8 mouse cellular contexts compared by ENCODE assay signal in the genomic region with DNA sequence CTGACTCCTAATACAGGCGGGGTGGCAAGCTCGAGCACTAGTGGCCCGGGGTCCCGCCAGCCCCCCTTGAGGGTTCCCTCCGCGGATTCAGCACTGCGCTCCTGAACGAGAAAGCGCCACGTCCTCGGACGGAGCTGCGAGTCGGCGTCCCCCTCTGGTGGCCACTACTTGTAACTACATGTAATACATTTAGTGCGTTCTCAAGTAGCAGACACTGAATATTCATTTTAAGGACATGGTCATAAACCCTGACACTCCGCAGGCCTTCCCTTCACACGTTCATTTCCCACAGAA. TPM values are rescaled to one million over a fixed set of nuclear protein-coding genes. Genes with fewer than 3 reads are reported as not detected.
DNase-seq lines count a peak whose midpoint lies in the region; ATAC-seq and TF ChIP-seq lines count a peak whose summit lies in the region.

No protein-coding gene starts in this region.

- intact Hi-C loops in heart, postnatal 25 days (cut with DNase I) = loop anchor here (1.0 to 5.0 kb wide), 4 partner anchors 36 to 221 kb away; a partner anchor contains a TSS

- peaks cover 13% of the 10 kb centered on the region for H3K4me1 ChIP-seq in forebrain, embryonic 12.5 days

- H3K4me2 ChIP-seq in forebrain, embryonic 12.5 days = peak overlapping the region; percentile 53

- no peaks in the 10 kb centered on the region for H3K9me3 ChIP-seq in forebrain, embryonic 12.5 days

- peak overlapping the region; percentile 17 for H3K4me3 ChIP-seq in forebrain, embryonic 12.5 days (replicated peaks)

- WGBS in forebrain, embryonic 12.5 days = under 1% methylated on average over 18 of the region's 18 CpGs

- H3K27ac ChIP-seq in forebrain, embryonic 12.5 days = no peak overlapping the region

- peaks cover 29% of the 10 kb centered on the region for H3K27me3 ChIP-seq in forebrain, embryonic 12.5 days

- no peaks in the 10 kb centered on the region for H3K36me3 ChIP-seq in forebrain, embryonic 12.5 days (replicated peaks)

- 0 out of 2 replicates have a peak overlapping the region, but pooled peaks have one; percentile 29 for H3K9ac ChIP-seq in forebrain, embryonic 12.5 days

- peak; percentile 79 for DNase-seq in ES-CJ7 (ENCODE audit: low read depth, low spot score)
- peak; percentile 86 for DNase-seq in brain, embryonic 14.5 days (ENCODE audit: low read depth)
- DNase-seq in heart, postnatal 25 days (ENCODE audit: low spot score) = peak; percentile 31
- peak; percentile 44 for DNase-seq in layer of hippocampus, adult 9-11 months
- peak; percentile 76 for DNase-seq in lung, postnatal 14 days
- peak; percentile 88 for DNase-seq in retina, embryonic 14.5 days (ENCODE audit: low spot score)
- DNase-seq in thymus, postnatal 4 days = peak; percentile 78

- TF ChIP-seq POLR2A in brain, embryonic 14.5 days (IDR thresholded peaks at IDR 0.05; ENCODE audit: borderline replicate concordance, extremely low read depth, insufficient read depth, insufficient read length, poor library complexity, severe bottlenecking) = no peak

- TF ChIP-seq CTCF in brain, embryonic 14.5 days (IDR thresholded peaks at IDR 0.05; ENCODE audit: borderline replicate concordance, extremely low read depth, insufficient read depth, insufficient read length) = peak; percentile 94

- peak; percentile 60; the same call in 1 of the 2 replicates for ATAC-seq in forebrain, embryonic 12.5 days (ENCODE audit: low FRiP score)

RNA-seq across cellular contexts. Expression of a gene that starts 6.9 kb away (rescaled TPM):
- polyA plus RNA-seq in brain, embryonic 14.5 days (2012; rRNA removed) = 0.04 and 0.05 TPM in 2 replicates
- polyA plus RNA-seq in forebrain, embryonic 12.5 days (2016; fragmentation: Nextera tagmentation; extraction: Ambion mirVana) = not detected in 2 replicates
- not detected for total RNA-seq in heart, postnatal 25 days (2021)

RNA-seq across cellular contexts. Expression of a gene that starts 17.8 kb away (rescaled TPM):
- 36.3 and 38.6 TPM in 2 replicates for polyA plus RNA-seq in brain, embryonic 14.5 days (2012; rRNA removed)
- 35.7 and 36.3 TPM in 2 replicates for polyA plus RNA-seq in forebrain, embryonic 12.5 days (2016; fragmentation: Nextera tagmentation; extraction: Ambion mirVana)
- 10 to 100 TPM; 14.3 to 17.5 TPM for total RNA-seq in heart, postnatal 25 days (2021)

RNA-seq across cellular contexts. Expression of a gene that starts 30.8 kb away (rescaled TPM):
- polyA plus RNA-seq in brain, embryonic 14.5 days (2012; rRNA removed) = 1.8 and 4.0 TPM in 2 replicates
- not detected in 2 replicates for polyA plus RNA-seq in forebrain, embryonic 12.5 days (2016; fragmentation: Nextera tagmentation; extraction: Ambion mirVana)
- total RNA-seq in heart, postnatal 25 days (2021) = not detected

RNA-seq across cellular contexts. Expression of a gene that starts 37.3 kb away (rescaled TPM):
- not detected in 2 replicates for polyA plus RNA-seq in brain, embryonic 14.5 days (2012; rRNA removed)
- polyA plus RNA-seq in forebrain, embryonic 12.5 days (2016; fragmentation: Nextera tagmentation; extraction: Ambion mirVana) = not detected in 2 replicates
- not detected for total RNA-seq in heart, postnatal 25 days (2021)

RNA-seq across cellular contexts. Expression of a gene that starts 46.7 kb away (rescaled TPM):
- polyA plus RNA-seq in brain, embryonic 14.5 days (2012; rRNA removed) = 36.5 and 47.6 TPM in 2 replicates
- polyA plus RNA-seq in forebrain, embryonic 12.5 days (2016; fragmentation: Nextera tagmentation; extraction: Ambion mirVana) = 136 and 139 TPM in 2 replicates
- total RNA-seq in heart, postnatal 25 days (2021) = 10 to 100 TPM; 46.6 to 51.5 TPM

Comparison
In these comparisons a context has a peak if more than half of its experiments do, and no peak if none do; other contexts are left out.
1. DNase-seq: peak in every context shown above with its lines; median percentile 88 in retina, embryonic 14.5 days; 86 in brain, embryonic 14.5 days; 79 in ES-CJ7; 78 in thymus, postnatal 4 days; 76 in lung, postnatal 14 days; 44 in layer of hippocampus, adult 9-11 months; 31 in heart, postnatal 25 days.